Mouse (Mus musculus) megakaryocyte, adult 5-6 weeks (primary cell): ENCODE results near the gene Boll. TPM values are rescaled to one million over a fixed set of nuclear protein-coding genes. Genes with fewer than 3 reads are reported as not detected.

ENCODE experiments used
- ATAC-seq: 2 replicates; pipeline ENCODE4 v1.8.0; 2016; ENCODE audit warnings: mild to moderate bottlenecking, inconsistent platforms; ENCODE audit not compliant: poor library complexity, severe bottlenecking
- total RNA-seq, 2 experiments: library from RNA; stranded (forward) in 1 of 2; stranded (reverse) in 1 of 2; fragments of 153-499, 151-499 nt in 1 of 2; fragments of 221-1000, 200-1000 nt in 1 of 2; gene quantifications; 2 replicates each; pipeline versions ENCODE4 v1.2.3 to v1.2.4; 2015 to 2017

Gene Boll
- total RNA-seq, 2 experiments from 2014 or later, result 0.09 TPM; not detected in 1

- no peak for ATAC-seq
Observed at GRCm38 (mm10) chr1:55208500-55209140, 154.6 kb downstream of the Boll start.

DNA sequence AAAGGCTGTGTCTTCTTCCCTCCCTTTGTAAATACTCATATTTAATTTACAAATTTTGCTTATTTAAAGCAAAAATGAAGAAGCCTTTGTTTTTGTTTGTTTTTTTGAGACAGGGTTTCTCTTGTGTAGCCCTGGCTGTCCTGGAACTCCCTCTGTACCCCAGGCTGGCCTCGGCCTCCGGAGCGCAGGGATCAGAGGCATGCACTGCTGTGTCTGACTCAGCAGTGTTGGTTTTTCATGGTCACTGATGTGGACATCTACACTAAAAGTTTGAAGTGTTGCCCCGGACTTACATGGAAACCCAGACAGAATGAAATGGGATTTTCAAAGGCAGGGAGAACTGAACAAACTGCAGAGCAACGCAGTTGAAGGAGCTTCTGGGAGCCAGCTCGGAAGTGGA, 155.7 kb downstream of the Boll start:
- no peak for ATAC-seq

GRCm38 (mm10) chr1:55205808-55206327, 157.4 kb downstream of the Boll start:
- no peak for ATAC-seq

GRCm38 (mm10) chr1:55201850-55202752, 161.2 kb downstream of the Boll start:
- ATAC-seq, result no peak

DNA sequence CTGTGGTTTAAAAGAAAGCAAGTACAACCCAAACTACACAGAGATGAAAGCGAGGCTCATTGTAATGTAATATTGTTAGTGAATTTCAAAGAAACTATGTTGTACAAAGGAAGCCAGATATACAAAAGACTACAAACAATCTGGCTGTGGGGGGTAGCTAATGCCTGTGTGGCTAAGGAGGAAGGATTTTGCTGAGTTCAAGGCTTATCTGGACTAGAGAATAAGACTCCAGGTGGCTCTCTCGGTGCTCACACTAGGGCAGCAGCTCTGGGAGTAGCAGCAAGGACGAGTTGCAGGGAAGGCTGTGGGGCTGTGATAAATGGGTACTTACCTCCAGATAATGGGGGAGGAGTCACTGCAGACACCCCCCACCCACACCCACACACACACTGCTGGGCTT, 164.6 kb downstream of the Boll start:
- no peak for ATAC-seq

Other genes with a start within 250 kb of the Boll start
- 58.9 and 68.5 TPM in 2 replicates for gene Mob4, start 232.2 kb downstream of the Boll start, total RNA-seq (2015)
- 50.4 and 56.6 TPM in 2 replicates for gene Mob4, start 232.2 kb downstream of the Boll start, total RNA-seq (2017)
- gene Rftn2, start 136.7 kb downstream of the Boll start, total RNA-seq (2015), result 0.73 and 2.2 TPM in 2 replicates
- 1.7 and 2.5 TPM in 2 replicates for gene Rftn2, start 136.7 kb downstream of the Boll start, total RNA-seq (2017)
- gene Mars2, start 126.3 kb downstream of the Boll start, total RNA-seq (2015), result 2.7 and 3.9 TPM in 2 replicates
- 3.7 and 4.1 TPM in 2 replicates for gene Mars2, start 126.3 kb downstream of the Boll start, total RNA-seq (2017)
- 1.0 and 1.3 TPM in 2 replicates for gene Plcl1, start 42.5 kb upstream of the Boll start, total RNA-seq (2015)
- gene Plcl1, start 42.5 kb upstream of the Boll start, total RNA-seq (2017), result 0.62 and 2.0 TPM in 2 replicates